Mouse (Mus musculus): ENCODE results near the gene Prrx2. TPM values are rescaled to one million over a fixed set of nuclear protein-coding genes. Genes with fewer than 3 reads are reported as not detected.

Prrx2 gene
- polyA plus RNA-seq, 1 experiment from 2014 or later = 3.1 TPM

DNA sequence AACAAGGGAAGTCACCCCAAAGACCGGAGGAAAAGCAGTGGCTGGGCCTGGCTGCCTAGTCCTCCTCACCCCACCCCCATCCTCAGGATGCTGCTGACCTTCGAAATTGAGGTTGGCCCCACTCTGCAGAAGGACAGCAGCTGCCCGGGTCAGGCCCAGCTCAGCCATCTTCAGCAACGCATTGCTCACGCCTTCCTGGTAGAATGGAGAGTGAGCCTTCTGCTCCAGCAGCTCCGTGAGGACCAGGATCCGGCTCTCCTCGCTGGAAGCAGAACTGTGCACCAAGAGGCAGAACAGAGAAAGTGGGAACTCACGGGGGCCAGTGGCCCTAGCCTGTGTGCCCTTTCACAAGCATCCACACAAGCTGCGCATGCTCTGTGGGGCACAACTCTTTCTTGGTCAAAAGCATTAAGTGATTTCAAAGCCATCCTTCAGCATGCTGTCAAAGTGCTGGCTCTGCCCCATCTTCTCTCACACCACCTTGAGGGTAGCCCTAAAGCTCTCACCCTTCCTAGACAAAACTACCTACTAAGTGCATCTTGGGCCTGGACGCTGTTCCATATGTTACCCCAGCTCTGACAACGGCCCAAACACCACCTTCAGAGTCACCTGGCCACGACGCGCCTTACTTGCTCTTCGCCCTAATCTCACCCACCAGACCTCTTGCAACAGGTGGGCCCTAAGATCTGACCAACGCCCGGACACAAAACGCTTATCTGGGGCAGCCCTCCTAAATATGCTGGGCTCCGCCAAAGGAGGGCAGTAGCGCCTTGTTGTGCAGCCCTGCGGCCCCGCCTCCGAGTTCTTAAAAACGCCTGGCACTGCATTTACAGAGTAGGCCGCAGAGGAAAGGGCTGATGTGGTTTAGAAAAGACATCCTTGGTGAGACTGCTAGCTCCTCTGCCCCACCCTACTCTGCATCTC lies 7.7 kb upstream of the Prrx2 start:
- WGBS = 33% methylated on average over 26 of the region's 26 CpGs
- peak overlapping the region; percentile 91 for H3K4me3 ChIP-seq
- H3K36me3 ChIP-seq = peaks cover 37% of the 10 kb centered on the region
- peak overlapping the region; percentile 62 for H3K27ac ChIP-seq (replicated peaks)
- no peaks in the 10 kb centered on the region for H3K9me3 ChIP-seq
- ATAC-seq (replicated peaks) = no peak
- no peaks in the 10 kb centered on the region for H3K27me3 ChIP-seq
- H3K4me2 ChIP-seq (replicated peaks) = peak overlapping the region; percentile 94
- H3K9ac ChIP-seq (replicated peaks) = peak overlapping the region; percentile 90
- H3K4me1 ChIP-seq = peaks cover 20% of the 10 kb centered on the region

DNA sequence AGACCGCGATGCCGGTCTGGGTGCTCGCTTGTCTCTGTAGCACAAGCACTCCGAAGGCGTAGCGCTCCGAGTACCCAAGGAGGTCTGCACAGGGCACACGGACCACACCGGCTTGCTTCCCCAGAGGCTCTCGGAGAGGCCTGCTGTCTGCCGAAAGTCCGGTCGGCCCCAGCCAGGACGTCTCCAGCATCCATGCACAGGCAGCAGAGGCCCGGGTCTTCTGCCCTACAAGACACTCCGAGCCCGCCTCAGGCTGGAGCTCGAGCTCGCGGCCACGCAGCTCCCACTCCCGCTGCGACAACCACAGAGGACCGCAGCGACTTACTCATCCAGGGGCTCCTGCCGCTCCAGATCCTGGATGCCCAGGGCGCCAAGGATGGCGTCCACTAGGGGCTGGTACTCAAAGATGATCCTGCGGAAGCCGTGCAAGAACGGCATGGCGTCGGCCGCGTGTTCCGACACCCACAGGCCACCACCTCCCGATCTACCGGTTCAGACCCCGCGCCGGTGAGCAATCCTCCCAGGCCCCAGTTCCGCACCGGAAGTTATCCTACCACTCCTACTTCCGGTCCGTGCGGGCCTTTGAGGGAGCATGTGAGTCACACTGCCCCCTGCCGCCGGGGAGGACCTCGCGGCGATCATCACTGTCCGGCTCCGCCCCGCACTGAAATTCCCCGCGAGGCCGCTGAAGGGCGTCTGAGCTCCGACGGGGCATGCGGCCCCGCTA lies 6.9 kb upstream of the Prrx2 start:
- peak overlapping the region; percentile 62 for H3K27ac ChIP-seq (replicated peaks)
- under 1% methylated on average over 63 of the region's 63 CpGs for WGBS
- H3K36me3 ChIP-seq = peaks cover 29% of the 10 kb centered on the region
- ATAC-seq (replicated peaks) = peak; percentile 87
- peaks cover 20% of the 10 kb centered on the region for H3K4me1 ChIP-seq
- H3K4me2 ChIP-seq (replicated peaks) = peak overlapping the region; percentile 94
- H3K27me3 ChIP-seq = no peaks in the 10 kb centered on the region
- peak overlapping the region; percentile 90 for H3K9ac ChIP-seq (replicated peaks)
- H3K4me3 ChIP-seq = peak overlapping the region; percentile 91
- no peaks in the 10 kb centered on the region for H3K9me3 ChIP-seq

GRCm38 (mm10) chr2:30829315-30829714 lies 5.5 kb upstream of the Prrx2 start:
- Histone ChIP-seq H3K9me3 (no peaks in the 10 kb centered on the region), H3K4me3 (no peak overlapping the region), H3K4me2 (replicated peaks) (no peak overlapping the region), H3K4me1 (peaks cover 14% of the 10 kb centered on the region), H3K27me3 (no peaks in the 10 kb centered on the region), H3K9ac (replicated peaks) (no peak overlapping the region), H3K27ac (replicated peaks) (no peak overlapping the region), H3K36me3 (peaks cover 15% of the 10 kb centered on the region)
- no peak for ATAC-seq (replicated peaks)
- WGBS = 34% methylated on average over 5 of the region's 5 CpGs

- 8% methylated on average over 4 of the region's 4 CpGs for WGBS
- Histone ChIP-seq H3K4me1 (peaks cover 14% of the 10 kb centered on the region), H3K27me3 (no peaks in the 10 kb centered on the region), H3K9ac (replicated peaks) (no peak within 1 kb of the TSS), H3K27ac (replicated peaks) (no peak within 1 kb of the TSS), H3K9me3 (no peaks in the 10 kb centered on the region), H3K4me2 (replicated peaks) (no peak within 1 kb of the TSS), H3K4me3 (no peak within 1 kb of the TSS), H3K36me3 (peaks cover 5% of the 10 kb centered on the region; the same call in 1 of the 2 replicates)
- ATAC-seq (replicated peaks) = no peak
Measured at GRCm38 (mm10) chr2:30830283-30830795, 4.4 kb upstream of the Prrx2 start, which contains the start of gene Asb6. Asb6 (minus strand) TSS chr2:30830333.

- Histone ChIP-seq H3K36me3 (no peaks in the 10 kb centered on the region), H3K4me1 (peaks cover 15% of the 10 kb centered on the region), H3K27me3 (no peaks in the 10 kb centered on the region), H3K4me2 (replicated peaks) (no peak overlapping the region), H3K9ac (replicated peaks) (no peak overlapping the region), H3K9me3 (no peaks in the 10 kb centered on the region), H3K27ac (replicated peaks) (no peak overlapping the region), H3K4me3 (no peak overlapping the region)
- 81% methylated on average over 5 of the region's 5 CpGs for WGBS
- ATAC-seq (replicated peaks) = no peak
Measured at GRCm38 (mm10) chr2:30833644-30834043, 1.1 kb upstream of the Prrx2 start.

DNA sequence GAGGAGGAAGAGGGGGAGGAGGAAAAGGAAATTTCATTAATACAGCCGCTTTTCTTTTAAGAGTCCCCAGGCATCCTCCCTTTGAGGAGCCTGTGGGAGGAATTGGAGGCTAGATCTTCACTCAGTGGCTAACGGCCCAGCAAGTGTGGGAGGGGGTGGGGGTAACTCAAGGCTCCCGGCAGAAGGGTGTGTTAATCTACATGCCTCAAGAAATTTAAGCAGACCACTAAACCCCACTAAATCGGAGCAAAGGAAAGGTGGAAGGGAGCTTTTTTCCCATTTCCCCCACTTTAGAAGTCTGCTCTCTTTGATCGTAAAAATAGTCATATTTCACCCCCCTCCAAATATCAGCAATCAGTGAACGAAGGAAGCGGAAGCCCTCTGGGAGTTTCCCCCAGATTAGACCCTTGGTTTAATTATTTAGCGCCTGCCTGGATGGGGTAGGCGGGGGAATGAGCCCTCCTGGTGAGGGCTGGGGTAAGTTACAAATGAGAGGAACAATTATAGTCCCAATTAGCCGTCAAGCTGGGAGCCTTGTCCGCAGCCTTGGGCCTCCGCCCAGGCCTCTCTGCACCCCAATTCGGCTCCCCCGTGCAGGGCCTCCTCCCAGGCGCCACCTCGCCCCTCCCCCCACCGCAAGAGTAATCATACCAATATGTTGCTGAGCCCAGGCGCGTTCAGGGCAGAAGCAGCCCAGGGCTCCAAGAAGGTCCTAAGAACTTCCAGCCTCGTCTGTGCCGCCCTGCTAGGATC lies 1.6 kb downstream of the Prrx2 start:
- Histone ChIP-seq H3K27me3 (no peaks in the 10 kb centered on the region), H3K9me3 (no peaks in the 10 kb centered on the region), H3K4me3 (no peak overlapping the region), H3K4me1 (peaks cover 15% of the 10 kb centered on the region), H3K4me2 (replicated peaks) (peak overlapping the region; percentile 19), H3K27ac (replicated peaks) (peak overlapping the region; percentile 50), H3K9ac (replicated peaks) (0 out of 2 replicates have a peak overlapping the region, but pooled peaks have one; percentile 19), H3K36me3 (no peaks in the 10 kb centered on the region)
- 4% methylated on average over 20 of the region's 21 CpGs for WGBS
- no peak; the same call in 1 of the 2 replicates for ATAC-seq (replicated peaks)

GRCm38 (mm10) chr2:30842615-30843014 lies 7.8 kb downstream of the Prrx2 start:
- no peaks in the 10 kb centered on the region for H3K36me3 ChIP-seq
- no peak for ATAC-seq (replicated peaks)
- H3K4me1 ChIP-seq = peaks cover 11% of the 10 kb centered on the region
- no peaks in the 10 kb centered on the region for H3K9me3 ChIP-seq
- peaks cover 33% of the 10 kb centered on the region for H3K27me3 ChIP-seq
- H3K9ac ChIP-seq (replicated peaks) = no peak overlapping the region
- H3K4me3 ChIP-seq = no peak overlapping the region
- H3K27ac ChIP-seq (replicated peaks) = no peak overlapping the region
- 54% methylated on average over 10 of the region's 10 CpGs for WGBS
- no peak overlapping the region for H3K4me2 ChIP-seq (replicated peaks)

- Histone ChIP-seq H3K4me2 (replicated peaks) (peak overlapping the region; percentile 64), H3K4me1 (peaks cover 11% of the 10 kb centered on the region), H3K9me3 (no peaks in the 10 kb centered on the region), H3K9ac (replicated peaks) (peak overlapping the region; percentile 46), H3K4me3 (peak overlapping the region; percentile 49), H3K36me3 (no peaks in the 10 kb centered on the region), H3K27me3 (peaks cover 33% of the 10 kb centered on the region), H3K27ac (replicated peaks) (no peak overlapping the region)
- WGBS = 1% methylated on average over 80 of the region's 80 CpGs
- 0 out of 2 replicates have a peak, but pooled peaks have one; percentile 23 for ATAC-seq (replicated peaks)
Measured at GRCm38 (mm10) chr2:30845152-30846070, 10.6 kb downstream of the Prrx2 start.

DNA sequence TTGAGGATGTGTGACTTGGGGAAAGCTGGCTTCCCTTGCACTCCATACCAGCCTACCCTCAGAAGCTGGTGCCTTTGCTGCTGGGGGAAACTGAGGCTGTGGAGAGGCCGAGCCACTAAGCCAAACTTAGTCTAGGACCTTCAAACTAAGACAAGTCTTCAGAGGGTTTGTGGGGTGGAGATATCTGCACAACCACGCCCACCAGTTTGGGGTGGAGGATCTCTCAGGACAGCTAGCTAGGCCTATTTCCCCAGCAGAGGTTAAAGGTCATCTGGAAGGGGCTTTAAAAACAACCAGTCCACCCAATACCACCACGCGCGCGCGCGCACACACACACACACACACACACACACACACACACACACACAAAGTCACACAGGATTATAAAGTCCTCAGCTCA lies 11.5 kb downstream of the Prrx2 start:
- Histone ChIP-seq H3K27me3 (peaks cover 33% of the 10 kb centered on the region), H3K9ac (replicated peaks) (no peak overlapping the region), H3K36me3 (no peaks in the 10 kb centered on the region), H3K9me3 (no peaks in the 10 kb centered on the region), H3K27ac (replicated peaks) (no peak overlapping the region), H3K4me1 (peaks cover 11% of the 10 kb centered on the region), H3K4me3 (no peak overlapping the region), H3K4me2 (replicated peaks) (no peak overlapping the region)
- no peak for ATAC-seq (replicated peaks)
- 89% methylated on average over 8 of the region's 8 CpGs for WGBS

DNA sequence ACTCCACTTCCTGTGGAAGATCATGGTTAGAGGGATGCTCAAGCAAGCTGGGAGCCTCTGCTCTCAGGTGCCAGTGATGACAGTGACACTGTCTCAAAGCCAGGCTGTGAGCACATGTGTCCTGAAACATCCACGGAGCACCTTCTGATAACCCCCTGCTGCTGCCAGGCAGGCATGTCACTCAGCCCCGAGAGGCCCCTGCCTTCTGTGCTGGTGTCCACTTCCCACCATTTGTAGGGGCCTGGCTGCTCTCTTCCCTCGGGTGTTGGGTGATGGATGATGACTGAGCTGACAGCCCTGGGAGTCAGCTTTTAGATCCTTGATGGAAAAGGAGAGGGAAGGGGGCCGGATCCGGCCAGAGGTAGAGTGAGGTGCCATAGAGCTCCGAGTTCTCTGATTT lies 12.0 kb downstream of the Prrx2 start:
- H3K9me3 ChIP-seq = no peaks in the 10 kb centered on the region
- no peak overlapping the region for H3K4me3 ChIP-seq
- no peak for ATAC-seq (replicated peaks)
- no peaks in the 10 kb centered on the region for H3K36me3 ChIP-seq
- H3K4me2 ChIP-seq (replicated peaks) = no peak overlapping the region
- peaks cover 11% of the 10 kb centered on the region for H3K4me1 ChIP-seq
- no peak overlapping the region for H3K9ac ChIP-seq (replicated peaks)
- 53% methylated on average over 6 of the region's 6 CpGs for WGBS
- peaks cover 33% of the 10 kb centered on the region for H3K27me3 ChIP-seq
- no peak overlapping the region for H3K27ac ChIP-seq (replicated peaks)

DNA sequence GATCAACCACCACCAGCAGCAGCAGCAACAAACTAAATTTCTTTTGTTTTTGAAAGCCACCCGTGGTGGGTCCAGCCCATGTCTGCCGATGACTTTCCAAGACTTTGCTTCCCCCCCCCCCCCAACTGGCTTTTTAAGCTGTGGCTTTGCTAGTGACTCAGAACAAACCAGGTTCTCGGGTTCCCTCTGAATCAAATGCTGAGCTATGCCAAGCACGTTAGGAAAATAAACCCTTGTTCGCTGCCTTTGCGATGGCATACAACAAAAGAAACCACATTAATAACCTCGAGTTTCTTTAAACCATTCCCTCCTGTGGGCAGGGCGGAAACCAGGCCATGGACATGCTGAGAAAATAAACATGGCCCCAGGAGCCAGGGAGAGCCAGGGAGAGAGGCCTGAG lies 13.4 kb downstream of the Prrx2 start:
- peaks cover 20% of the 10 kb centered on the region for H3K4me1 ChIP-seq
- ATAC-seq (replicated peaks) = no peak
- H3K9ac ChIP-seq (replicated peaks) = no peak overlapping the region
- no peaks in the 10 kb centered on the region for H3K36me3 ChIP-seq
- no peak overlapping the region for H3K27ac ChIP-seq (replicated peaks)
- H3K27me3 ChIP-seq = peaks cover 33% of the 10 kb centered on the region
- no peak overlapping the region for H3K4me2 ChIP-seq (replicated peaks)
- H3K9me3 ChIP-seq = no peaks in the 10 kb centered on the region
- no peak overlapping the region for H3K4me3 ChIP-seq
- WGBS = 51% methylated on average over 8 of the region's 8 CpGs

Measured in forebrain, embryonic 15.5 days (tissue).